Mouse (Mus musculus): ENCODE measurements around the gene Tbx10.

GRCm38 (mm10) chr19:4032668-4033067 is 40.1 kb downstream of the Tbx10 start:
- TF ChIP-seq CTCF (IDR thresholded peaks at IDR 0.05; ENCODE audit: insufficient read depth, low read length) (no peak), POLR2A (IDR thresholded peaks at IDR 0.05; ENCODE audit: borderline replicate concordance, extremely low read depth, low read depth, low read length) (no peak)
